Mouse (Mus musculus): ENCODE measurements at regions not wholly inside any gene's neighbourhood (a gene's known extent, or its start where the extent isn't known, plus 50 kb on each side); places are given as distances from the start of the nearest gene placed in this dataset.

- Histone ChIP-seq H3K27ac (ENCODE audit: insufficient read depth, low read depth, low read length) (no peak overlapping the region), H3K4me3 (ENCODE audit: insufficient read depth, low read length) (no peak overlapping the region)
- no peak for TF ChIP-seq CTCF (IDR thresholded peaks at IDR 0.05; ENCODE audit: low read depth, low read length)
- no peak for TF ChIP-seq POLR2A (IDR thresholded peaks at IDR 0.05; ENCODE audit: borderline replicate concordance, low read depth, low read length)
Observed at GRCm38 (mm10) chr4:33721971-33722370, 202.4 kb upstream of the Cnr1 start.

GRCm38 (mm10) chr4:33731837-33732236 lies 192.6 kb upstream of the Cnr1 start:
- no peak for TF ChIP-seq CTCF (IDR thresholded peaks at IDR 0.05; ENCODE audit: low read depth, low read length)
- no peak for TF ChIP-seq POLR2A (IDR thresholded peaks at IDR 0.05; ENCODE audit: borderline replicate concordance, low read depth, low read length)
- Histone ChIP-seq H3K4me3 (ENCODE audit: insufficient read depth, low read length) (no peak overlapping the region), H3K4me1 (ENCODE audit: control insufficient read depth, insufficient read depth, low read length) (peaks cover 17% of the 10 kb centered on the region), H3K27ac (ENCODE audit: insufficient read depth, low read depth, low read length) (no peak overlapping the region)

More at GRCm38 (mm10) chr4:33721971-33722370, 202.4 kb upstream of the Cnr1 start:
- H3K4me1 ChIP-seq (ENCODE audit: control insufficient read depth, insufficient read depth, low read length), result no peaks in the 10 kb centered on the region

- Histone ChIP-seq H3K4me1 (ENCODE audit: control insufficient read depth, insufficient read depth, low read length) (peaks cover 21% of the 10 kb centered on the region), H3K27ac (ENCODE audit: insufficient read depth, low read depth, low read length) (no peak overlapping the region), H3K4me3 (ENCODE audit: insufficient read depth, low read length) (no peak overlapping the region)
- TF ChIP-seq CTCF (IDR thresholded peaks at IDR 0.05; ENCODE audit: low read depth, low read length) (no peak), POLR2A (IDR thresholded peaks at IDR 0.05; ENCODE audit: borderline replicate concordance, low read depth, low read length) (no peak)
Observed at GRCm38 (mm10) chr4:33734923-33735322, 189.5 kb upstream of the Cnr1 start.

GRCm38 (mm10) chr4:33735442-33735966 lies 188.9 kb upstream of the Cnr1 start:
- peaks cover 21% of the 10 kb centered on the region for H3K4me1 ChIP-seq (ENCODE audit: control insufficient read depth, insufficient read depth, low read length)
- H3K27ac ChIP-seq (ENCODE audit: insufficient read depth, low read depth, low read length), result peak overlapping the region; percentile 31
- no peak overlapping the region for H3K4me3 ChIP-seq (ENCODE audit: insufficient read depth, low read length)
- no peak for TF ChIP-seq CTCF (IDR thresholded peaks at IDR 0.05; ENCODE audit: low read depth, low read length)
- TF ChIP-seq POLR2A (IDR thresholded peaks at IDR 0.05; ENCODE audit: borderline replicate concordance, low read depth, low read length), result no peak

- Histone ChIP-seq H3K4me1 (ENCODE audit: control insufficient read depth, insufficient read depth, low read length) (peaks cover 21% of the 10 kb centered on the region), H3K4me3 (ENCODE audit: insufficient read depth, low read length) (no peak overlapping the region), H3K27ac (ENCODE audit: insufficient read depth, low read depth, low read length) (peak overlapping the region; percentile 31)
- TF ChIP-seq POLR2A (IDR thresholded peaks at IDR 0.05; ENCODE audit: borderline replicate concordance, low read depth, low read length) (no peak), CTCF (IDR thresholded peaks at IDR 0.05; ENCODE audit: low read depth, low read length) (no peak)
Observed at GRCm38 (mm10) chr4:33736061-33736701, 188.2 kb upstream of the Cnr1 start.

GRCm38 (mm10) chr4:33737337-33737736 lies 187.1 kb upstream of the Cnr1 start:
- TF ChIP-seq POLR2A (IDR thresholded peaks at IDR 0.05; ENCODE audit: borderline replicate concordance, low read depth, low read length) (no peak), CTCF (IDR thresholded peaks at IDR 0.05; ENCODE audit: low read depth, low read length) (no peak)
- H3K27ac ChIP-seq (ENCODE audit: insufficient read depth, low read depth, low read length), result no peak overlapping the region
- no peak overlapping the region for H3K4me3 ChIP-seq (ENCODE audit: insufficient read depth, low read length)
- peaks cover 21% of the 10 kb centered on the region for H3K4me1 ChIP-seq (ENCODE audit: control insufficient read depth, insufficient read depth, low read length)

- Histone ChIP-seq H3K4me1 (ENCODE audit: control insufficient read depth, insufficient read depth, low read length) (peaks cover 21% of the 10 kb centered on the region), H3K4me3 (ENCODE audit: insufficient read depth, low read length) (no peak overlapping the region), H3K27ac (ENCODE audit: insufficient read depth, low read depth, low read length) (no peak overlapping the region)
- TF ChIP-seq POLR2A (IDR thresholded peaks at IDR 0.05; ENCODE audit: borderline replicate concordance, low read depth, low read length), result no peak
Observed at GRCm38 (mm10) chr4:33737859-33738417, 186.5 kb upstream of the Cnr1 start.

- H3K4me3 ChIP-seq (ENCODE audit: insufficient read depth, low read length), result no peak overlapping the region
- TF ChIP-seq CTCF (IDR thresholded peaks at IDR 0.05; ENCODE audit: low read depth, low read length) (no peak), POLR2A (IDR thresholded peaks at IDR 0.05; ENCODE audit: borderline replicate concordance, low read depth, low read length) (no peak)
- H3K4me1 ChIP-seq (ENCODE audit: control insufficient read depth, insufficient read depth, low read length), result peaks cover 23% of the 10 kb centered on the region
- H3K27ac ChIP-seq (ENCODE audit: insufficient read depth, low read depth, low read length), result no peak overlapping the region
Observed at GRCm38 (mm10) chr4:33739211-33739904, 185.0 kb upstream of the Cnr1 start.

- no peak for TF ChIP-seq POLR2A (IDR thresholded peaks at IDR 0.05; ENCODE audit: borderline replicate concordance, low read depth, low read length)
- TF ChIP-seq CTCF (IDR thresholded peaks at IDR 0.05; ENCODE audit: low read depth, low read length), result no peak
- Histone ChIP-seq H3K4me3 (ENCODE audit: insufficient read depth, low read length) (no peak overlapping the region), H3K4me1 (ENCODE audit: control insufficient read depth, insufficient read depth, low read length) (peaks cover 24% of the 10 kb centered on the region), H3K27ac (ENCODE audit: insufficient read depth, low read depth, low read length) (no peak overlapping the region)
Observed at GRCm38 (mm10) chr4:33740982-33741381, 183.4 kb upstream of the Cnr1 start.

- H3K4me3 ChIP-seq (ENCODE audit: insufficient read depth, low read length), result no peak overlapping the region
- no peak overlapping the region for H3K27ac ChIP-seq (ENCODE audit: insufficient read depth, low read depth, low read length)
- TF ChIP-seq POLR2A (IDR thresholded peaks at IDR 0.05; ENCODE audit: borderline replicate concordance, low read depth, low read length), result no peak
- TF ChIP-seq CTCF (IDR thresholded peaks at IDR 0.05; ENCODE audit: low read depth, low read length), result no peak
- H3K4me1 ChIP-seq (ENCODE audit: control insufficient read depth, insufficient read depth, low read length), result peaks cover 23% of the 10 kb centered on the region
Observed at GRCm38 (mm10) chr4:33745180-33745579, 179.2 kb upstream of the Cnr1 start.

Data from bone marrow macrophage, adult 2 months (primary cell).